Mouse (Mus musculus) heart, embryonic 13.5 days (tissue): Measurements from ENCODE around the gene Fam19a3. TPM values are rescaled to one million over a fixed set of nuclear protein-coding genes. Genes with fewer than 3 reads are reported as not detected.

ENCODE experiments used
- polyA plus RNA-seq: library from polyadenylated mRNA; unstranded; fragments of >200 nt; fragmentation: Nextera tagmentation; extraction: Ambion mirVana; gene quantifications from 2 replicates; pipeline ENCODE4 v1.2.1, GENCODE M21; 2015

Gene Fam19a3
- polyA plus RNA-seq, 1 experiment from 2014 or later = 0.96 TPM

Other genes starting within 250 kb of the Fam19a3 start
- gene Slc16a1, start 143.2 kb downstream of the Fam19a3 start, polyA plus RNA-seq = 65.4 and 70.4 TPM in 2 replicates
- gene Ppm1j, start 784 bp downstream of the Fam19a3 start, polyA plus RNA-seq = 36.6 and 38.7 TPM in 2 replicates
- 192 and 225 TPM in 2 replicates for gene Rhoc, start 6.5 kb upstream of the Fam19a3 start, polyA plus RNA-seq
- gene Mov10, start 36.7 kb upstream of the Fam19a3 start, polyA plus RNA-seq = 37.1 and 47.6 TPM in 2 replicates
- 23.2 and 27.8 TPM in 2 replicates for gene St7l, start 82.2 kb upstream of the Fam19a3 start, polyA plus RNA-seq
- 158 and 174 TPM in 2 replicates for gene Capza1, start 82.7 kb upstream of the Fam19a3 start, polyA plus RNA-seq
- 1.1 and 1.8 TPM in 2 replicates for gene Wnt2b, start 180.1 kb upstream of the Fam19a3 start, polyA plus RNA-seq